18 mouse cellular contexts compared by ENCODE assay signal in the genomic region with DNA sequence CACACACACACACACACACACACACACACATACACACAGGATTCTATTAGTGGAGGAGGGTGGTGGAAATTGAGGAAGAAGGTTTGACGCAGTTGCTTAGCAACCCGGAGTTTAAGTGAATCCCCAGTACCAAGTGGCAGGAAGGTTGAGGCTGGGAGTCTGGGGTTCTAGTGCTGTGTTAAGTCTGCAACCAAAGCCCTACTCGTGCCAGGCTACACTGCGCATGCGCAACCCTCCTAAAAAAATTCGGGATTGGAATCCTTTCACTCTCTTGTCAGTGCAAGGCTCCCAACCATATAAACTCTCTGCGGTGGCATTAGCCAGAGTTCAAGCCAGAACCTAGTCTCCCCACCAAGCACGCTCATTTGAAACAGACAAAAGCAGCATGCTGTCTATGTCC. TPM values are rescaled to one million over a fixed set of nuclear protein-coding genes. Genes with fewer than 3 reads are reported as not detected.
DNase-seq lines count a peak whose midpoint lies in the region; ATAC-seq and TF ChIP-seq lines count a peak whose summit lies in the region.
"Had no signal": no experiment of that assay in that cellular context is flagged by ENCODE, and none has a peak within 500 bp of the region (broad histone marks: within the 10 kb centered on the region; RNA-seq: fewer than 3 reads in every experiment).

No protein-coding gene starts in this region.

- peaks cover 98% of the 10 kb centered on the region for H3K27me3 ChIP-seq in forebrain, embryonic 13.5 days
- peaks cover 95% of the 10 kb centered on the region for H3K27me3 ChIP-seq in forebrain, embryonic 14.5 days (replicated peaks; ENCODE audit: control insufficient read depth, insufficient read depth, low read length)
- H3K27me3 ChIP-seq in stomach, embryonic 16.5 days (ENCODE audit: control insufficient read depth, insufficient read depth, low read length): peaks cover 82% of the 10 kb centered on the region
- H3K27me3 ChIP-seq in stomach, postnatal 0 days (ENCODE audit: control insufficient read depth, insufficient read depth, low read length): peaks cover 7% of the 10 kb centered on the region; the same call in 1 of the 2 replicates
- H3K27me3 ChIP-seq in midbrain, embryonic 11.5 days (ENCODE audit: control insufficient read depth, insufficient read depth, low read length): peaks cover 96% of the 10 kb centered on the region

- no peak overlapping the region for H3K4me3 ChIP-seq in forebrain, embryonic 13.5 days
- no peak overlapping the region for H3K4me3 ChIP-seq in forebrain, embryonic 14.5 days (ENCODE audit: low read depth, low read length)
- H3K4me3 ChIP-seq in stomach, embryonic 16.5 days (replicated peaks; ENCODE audit: low read length): no peak overlapping the region
- H3K4me3 ChIP-seq in stomach, postnatal 0 days (ENCODE audit: low read depth, low read length): no peak overlapping the region
- H3K4me3 ChIP-seq in midbrain, embryonic 11.5 days (ENCODE audit: low read depth, low read length): no peak overlapping the region
- H3K4me3 ChIP-seq: embryonic facial prominence, embryonic 15.5 days; heart, embryonic 13.5 days; liver, embryonic 13.5 days had no signal

- no peak for TF ChIP-seq CTCF in stomach, postnatal 0 days (IDR thresholded peaks at IDR 0.05; ENCODE audit: low read depth)

- no peak for TF ChIP-seq EP300 in stomach, postnatal 0 days (optimal IDR thresholded peaks at IDR 0.05)

- H3K9me3 ChIP-seq in forebrain, embryonic 13.5 days (replicated peaks): no peaks in the 10 kb centered on the region
- H3K9me3 ChIP-seq in forebrain, embryonic 14.5 days (replicated peaks; ENCODE audit: control insufficient read depth, low read length): no peaks in the 10 kb centered on the region
- no peaks in the 10 kb centered on the region for H3K9me3 ChIP-seq in stomach, embryonic 16.5 days (replicated peaks; ENCODE audit: control insufficient read depth, low read length)
- no peaks in the 10 kb centered on the region for H3K9me3 ChIP-seq in stomach, postnatal 0 days (ENCODE audit: control insufficient read depth, low read length)
- no peaks in the 10 kb centered on the region for H3K9me3 ChIP-seq in midbrain, embryonic 11.5 days (ENCODE audit: control insufficient read depth, low read length)
- H3K9me3 ChIP-seq: embryonic facial prominence, embryonic 15.5 days; heart, embryonic 13.5 days; liver, embryonic 13.5 days had no signal

- H3K4me2 ChIP-seq in forebrain, embryonic 13.5 days: no peak overlapping the region
- no peak overlapping the region for H3K4me2 ChIP-seq in forebrain, embryonic 14.5 days (ENCODE audit: low read length)
- no peak overlapping the region for H3K4me2 ChIP-seq in stomach, embryonic 16.5 days (ENCODE audit: low read depth, low read length)
- no peak overlapping the region for H3K4me2 ChIP-seq in stomach, postnatal 0 days (replicated peaks; ENCODE audit: low read depth)
- H3K4me2 ChIP-seq in midbrain, embryonic 11.5 days: no peak overlapping the region
- H3K4me2 ChIP-seq: embryonic facial prominence, embryonic 15.5 days; heart, embryonic 13.5 days; liver, embryonic 13.5 days had no signal

- ATAC-seq in forebrain, embryonic 13.5 days: 0 out of 2 replicates have a peak, but pooled peaks have one; percentile 11
- ATAC-seq in forebrain, embryonic 14.5 days: no peak
- peak; percentile 37; the same call in 1 of the 2 replicates for ATAC-seq in stomach, embryonic 16.5 days (ENCODE audit: insufficient read depth, low FRiP score)
- ATAC-seq in stomach, postnatal 0 days (ENCODE audit: low FRiP score, low TSS enrichment): no peak
- peak; percentile 47; the same call in 1 of the 2 replicates for ATAC-seq in midbrain, embryonic 11.5 days (ENCODE audit: low FRiP score)
- ATAC-seq: Patski had no signal

- no peak for DNase-seq in forebrain, embryonic 14.5 days (ENCODE audit: low spot score)
- DNase-seq in stomach, postnatal 0 days (ENCODE audit: low spot score): no peak
- no peak for DNase-seq in midbrain, embryonic 11.5 days (ENCODE audit: low spot score, missing footprints)
- no peak for DNase-seq in adrenal gland, postnatal 10 days
- DNase-seq in lung, postnatal 25 days (ENCODE audit: low spot score): no peak
- no peak for DNase-seq in lung, postnatal 36 days
- DNase-seq: cerebellum, postnatal 14 days; kidney, postnatal 25 days; liver, embryonic 13.5 days; lung, postnatal 10 days; right cerebral cortex, postnatal 14 days had no signal

- H3K36me3 ChIP-seq in forebrain, embryonic 13.5 days (ENCODE audit: poor library complexity, severe bottlenecking): no peaks in the 10 kb centered on the region
- no peaks in the 10 kb centered on the region for H3K36me3 ChIP-seq in forebrain, embryonic 14.5 days (ENCODE audit: control insufficient read depth, insufficient read depth, low read length)
- H3K36me3 ChIP-seq in stomach, embryonic 16.5 days (ENCODE audit: control insufficient read depth, insufficient read depth, low read length): no peaks in the 10 kb centered on the region
- H3K36me3 ChIP-seq in stomach, postnatal 0 days (ENCODE audit: control insufficient read depth, insufficient read depth, low read length): no peaks in the 10 kb centered on the region
- no peaks in the 10 kb centered on the region for H3K36me3 ChIP-seq in midbrain, embryonic 11.5 days (ENCODE audit: control insufficient read depth, insufficient read depth, low read length)
- H3K36me3 ChIP-seq: embryonic facial prominence, embryonic 15.5 days; heart, embryonic 13.5 days; liver, embryonic 13.5 days had no signal

- H3K9ac ChIP-seq in forebrain, embryonic 13.5 days: no peak overlapping the region
- H3K9ac ChIP-seq in forebrain, embryonic 14.5 days (ENCODE audit: low read length): no peak overlapping the region
- no peak overlapping the region for H3K9ac ChIP-seq in stomach, embryonic 16.5 days (ENCODE audit: low read length)
- no peak overlapping the region for H3K9ac ChIP-seq in stomach, postnatal 0 days (ENCODE audit: low read length)
- H3K9ac ChIP-seq in midbrain, embryonic 11.5 days (ENCODE audit: low read length): no peak overlapping the region
- H3K9ac ChIP-seq: embryonic facial prominence, embryonic 15.5 days; heart, embryonic 13.5 days; liver, embryonic 13.5 days had no signal

- no peaks in the 10 kb centered on the region for H3K4me1 ChIP-seq in forebrain, embryonic 13.5 days
- no peaks in the 10 kb centered on the region for H3K4me1 ChIP-seq in forebrain, embryonic 14.5 days (ENCODE audit: control insufficient read depth, insufficient read depth, low read length)
- no peaks in the 10 kb centered on the region for H3K4me1 ChIP-seq in stomach, embryonic 16.5 days (ENCODE audit: control insufficient read depth, insufficient read depth, low read length)
- H3K4me1 ChIP-seq in stomach, postnatal 0 days (replicated peaks; ENCODE audit: control insufficient read depth, insufficient read depth): no peaks in the 10 kb centered on the region
- H3K4me1 ChIP-seq in midbrain, embryonic 11.5 days (ENCODE audit: control insufficient read depth, insufficient read depth, low read length): no peaks in the 10 kb centered on the region
- H3K4me1 ChIP-seq: heart, embryonic 13.5 days; liver, embryonic 13.5 days had no signal

- 1% methylated on average over 8 of the region's 8 CpGs for WGBS in forebrain, embryonic 13.5 days
- WGBS in forebrain, embryonic 14.5 days: 2% methylated on average over 8 of the region's 8 CpGs
- WGBS in stomach, embryonic 16.5 days: 4% methylated on average over 8 of the region's 8 CpGs
- WGBS in stomach, postnatal 0 days: 2% methylated on average over 8 of the region's 8 CpGs
- 3% methylated on average over 8 of the region's 8 CpGs for WGBS in midbrain, embryonic 11.5 days

- no peak overlapping the region for H3K27ac ChIP-seq in forebrain, embryonic 13.5 days
- no peak overlapping the region for H3K27ac ChIP-seq in forebrain, embryonic 14.5 days (ENCODE audit: low read depth, low read length)
- H3K27ac ChIP-seq in stomach, embryonic 16.5 days (ENCODE audit: low read length): no peak overlapping the region
- no peak overlapping the region for H3K27ac ChIP-seq in stomach, postnatal 0 days (replicated peaks)
- no peak overlapping the region for H3K27ac ChIP-seq in midbrain, embryonic 11.5 days (ENCODE audit: low read depth, low read length)
- H3K27ac ChIP-seq: embryonic facial prominence, embryonic 15.5 days; heart, embryonic 13.5 days; liver, embryonic 13.5 days had no signal

RNA-seq across cellular contexts. Expression of gene Tfap2b, which starts 18.0 kb away (rescaled TPM):
- 3.2 and 4.3 TPM in 2 replicates for polyA plus RNA-seq in forebrain, embryonic 13.5 days (2015; fragmentation: Nextera tagmentation; extraction: Ambion mirVana)
- polyA plus RNA-seq in forebrain, embryonic 14.5 days (2014; fragmentation: Nextera tagmentation; extraction: Ambion mirVana): 0.60 and 1.5 TPM in 2 replicates
- 0.08 and 0.11 TPM in 2 replicates for polyA plus RNA-seq in stomach, embryonic 16.5 days (2015; fragmentation: Nextera tagmentation; extraction: Ambion mirVana)
- 0.12 TPM in 1 of 2 replicates, not detected in the other for polyA plus RNA-seq in stomach, postnatal 0 days (2015; fragmentation: Nextera tagmentation; extraction: Ambion mirVana)
- polyA plus RNA-seq in midbrain, embryonic 11.5 days (2014; fragmentation: Nextera tagmentation; extraction: Ambion mirVana): 34.0 and 37.0 TPM in 2 replicates
- total RNA-seq in adrenal gland, postnatal 10 days (2021): 10 to 100 TPM in 1 of 2 experiments, 1 to 10 TPM in 1; 8.6 to 12.1 TPM
- total RNA-seq: hematopoietic stem cell, adult 5-6 weeks; monocyte, adult 5-6 weeks had no signal
- polyA plus RNA-seq: Patski had no signal

Comparison
In these comparisons a context has a peak if more than half of its experiments do, and no peak if none do; other contexts are left out.
1. ATAC-seq: peak in forebrain, embryonic 13.5 days (single experiment), stomach, embryonic 16.5 days (single experiment) and midbrain, embryonic 11.5 days (single experiment); none in forebrain, embryonic 14.5 days (single experiment) and stomach, postnatal 0 days (single experiment).